Mouse (Mus musculus) heart, embryonic 14.5 days (tissue): ENCODE measurements at regions not wholly inside any gene's neighbourhood (a gene's known extent, or its start where the extent isn't known, plus 50 kb on each side); places are given as distances from the start of the nearest gene placed in this dataset.
"Not testable (repeated sequence)": the region's sequence is repeated elsewhere in the genome, so short reads cannot be mapped to it uniquely, and the experiment has no call there.

Experiments used
- ATAC-seq: fragments of 200-750 bp; cut with Nextera tagmentation; 2 replicates; pipeline ENCODE4 v1.8.0; 2017; ENCODE audit warnings: low read depth, moderate TSS enrichment; ENCODE audit not compliant: insufficient number of reproducible peaks, insufficient read depth, low FRiP score
- H3K27ac ChIP-seq, 2 experiments: fragments of 200-500 bp in 1 of 2; fragments of 300-500 bp in 1 of 2; sonication (generic) in 1 of 2; replicated peaks in 1 of 2; 2 replicates each; pipeline ENCODE4 v1.5.1; 2012 to 2014; ENCODE audit warnings: low read depth in 2 of 2, low read length in 2 of 2, control low read depth in 1 of 2, mild to moderate bottlenecking in 1 of 2, mixed read lengths in 1 of 2; ENCODE audit not compliant: control insufficient read depth in 1 of 2, insufficient read depth in 1 of 2
- H3K27me3 ChIP-seq: fragments of 300-500 bp; sonication (generic); 2 replicates; pipeline ENCODE4 v1.6.1; 2014; ENCODE audit warnings: mild to moderate bottlenecking, low read length, control low read depth; ENCODE audit not compliant: control insufficient read depth, insufficient read depth
- H3K36me3 ChIP-seq: fragments of 300-500 bp; sonication (generic); 2 replicates; pipeline ENCODE4 v1.6.1; 2014; ENCODE audit warnings: mild to moderate bottlenecking, control low read depth, low read length, mixed read lengths; ENCODE audit not compliant: control insufficient read depth, insufficient read depth
- H3K4me1 ChIP-seq, 2 experiments: fragments of 200-500 bp in 1 of 2; fragments of 300-500 bp in 1 of 2; sonication (generic) in 1 of 2; 2 replicates each; pipeline ENCODE4 v1.6.1; 2012 to 2014; ENCODE audit warnings: low read length in 2 of 2, control low read depth in 1 of 2, mixed read lengths in 1 of 2; ENCODE audit not compliant: control insufficient read depth in 2 of 2, insufficient read depth in 2 of 2
- H3K4me2 ChIP-seq: fragments of 300-500 bp; sonication (generic); 2 replicates; pipeline ENCODE4 v1.6.1; 2014; ENCODE audit warnings: mild to moderate bottlenecking, low read length
- H3K4me3 ChIP-seq, 2 experiments: fragments of 200-500 bp in 1 of 2; fragments of 300-500 bp in 1 of 2; sonication (generic) in 1 of 2; 2 replicates each; pipeline ENCODE4 v1.5.1; 2012 to 2014; ENCODE audit warnings: low read length in 2 of 2, mild to moderate bottlenecking in 2 of 2, control low read depth in 1 of 2, low read depth in 1 of 2, moderate library complexity in 1 of 2; ENCODE audit not compliant: control insufficient read depth in 1 of 2, insufficient read depth in 1 of 2
- H3K9ac ChIP-seq: fragments of 300-500 bp; sonication (generic); 2 replicates; pipeline ENCODE4 v1.6.1; 2014; ENCODE audit warnings: mild to moderate bottlenecking, low read length
- H3K9me3 ChIP-seq: fragments of 300-500 bp; sonication (generic); 2 replicates; pipeline ENCODE4 v1.6.1; 2016; ENCODE audit warnings: low read length, control low read depth; ENCODE audit not compliant: control insufficient read depth
- WGBS: fragments of 180-500 bp; shearing (Covaris S2); extraction: QIAGEN DNeasy Blood & Tissue Kit; methylation state at CpG from one replicate; pipeline ENCODE4 v1.1.7; 2014; 5-methylcytosine and 5-hydroxymethylcytosine counted together

DNA sequence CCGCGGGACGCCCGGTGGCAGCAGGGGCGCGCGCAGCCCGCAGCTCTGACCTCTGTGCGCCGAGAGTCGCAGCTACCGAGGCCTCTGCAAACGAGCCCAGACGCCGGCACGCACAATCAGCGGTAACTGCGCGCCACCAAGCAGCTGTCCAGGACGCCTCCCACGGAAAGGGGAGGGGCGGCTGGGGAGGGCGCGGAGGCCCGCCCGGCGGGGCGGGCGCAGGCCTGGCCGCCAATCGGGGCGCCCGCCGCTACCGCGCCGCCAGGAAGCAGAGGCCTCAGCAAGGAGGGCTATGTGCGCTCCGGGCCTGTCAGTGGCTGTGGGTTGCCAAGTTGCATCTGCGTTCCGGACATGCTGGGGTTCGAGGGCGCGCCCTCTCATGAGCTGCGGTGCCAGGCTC lies 613.3 kb upstream of the Ywhaq start:
- not testable (repeated sequence) for H3K27me3 ChIP-seq, H3K4me3 ChIP-seq, H3K4me1 ChIP-seq, H3K36me3 ChIP-seq, ATAC-seq, H3K9ac ChIP-seq, H3K9me3 ChIP-seq, H3K4me2 ChIP-seq, H3K27ac ChIP-seq
- WGBS = 7% methylated on average over 36 of the region's 45 CpGs

DNA sequence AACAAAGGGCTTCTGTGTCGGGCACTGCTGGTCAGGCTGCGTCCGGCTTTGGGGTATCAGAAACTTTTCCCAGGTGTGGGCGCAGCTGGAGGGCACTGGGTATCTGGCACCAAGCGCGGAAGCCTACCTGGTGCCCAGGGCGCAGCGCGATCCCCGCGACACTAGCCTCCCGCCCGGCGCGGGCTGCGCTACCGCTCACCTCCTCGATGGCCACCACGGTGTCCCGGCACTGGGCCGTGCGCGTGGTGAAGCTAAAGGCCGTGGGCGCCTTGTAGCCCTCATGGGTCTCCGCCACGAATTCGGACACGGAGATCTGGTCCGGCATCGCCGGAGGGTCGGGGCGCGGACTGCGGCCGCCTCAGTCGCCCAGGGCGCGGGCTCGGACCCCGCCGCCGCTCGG lies 612.8 kb upstream of the Ywhaq start:
- ATAC-seq, H3K4me1 ChIP-seq, H3K4me2 ChIP-seq, H3K9ac ChIP-seq, H3K27ac ChIP-seq, H3K9me3 ChIP-seq, H3K27me3 ChIP-seq, H3K36me3 ChIP-seq: not testable (repeated sequence)
- H3K4me3 ChIP-seq = peak overlapping the region in 1 of 2 experiments; percentile 12; a peak in 2 of 4 replicates
- 7% methylated on average over 32 of the region's 45 CpGs for WGBS
